9 mouse cellular contexts compared by ENCODE assay signal in genomic region chrX:166645713-166646112, GRCm38 (mm10).
A peak's percentile ranks its signal among the peaks of the same experiment; 100 is the strongest.
DNase-seq lines count a peak whose midpoint lies in the region; ATAC-seq and TF ChIP-seq lines count a peak whose summit lies in the region.
"Had no signal": no experiment of that assay in that cellular context is flagged by ENCODE, and none has a peak within 500 bp of the region (broad histone marks: within the 10 kb centered on the region; RNA-seq: fewer than 3 reads in every experiment).

No protein-coding gene starts in this region.

- ATAC-seq in intestine, embryonic 14.5 days (replicated peaks; ENCODE audit: low FRiP score, low TSS enrichment, low read depth), result no peak
- ATAC-seq in intestine, embryonic 15.5 days, result no peak
- ATAC-seq in CD4-positive, CD25-positive, alpha-beta regulatory T cell, adult 4 months, result peak; percentile 95
- no peak for ATAC-seq in intestine, postnatal 0 days

- no peaks in the 10 kb centered on the region for H3K9me3 ChIP-seq in intestine, embryonic 14.5 days (ENCODE audit: control insufficient read depth, low read length)
- H3K9me3 ChIP-seq in intestine, embryonic 15.5 days, result no peaks in the 10 kb centered on the region
- H3K9me3 ChIP-seq in intestine, postnatal 0 days (ENCODE audit: control insufficient read depth), result no peaks in the 10 kb centered on the region

- H3K9ac ChIP-seq in intestine, embryonic 14.5 days (ENCODE audit: low read length), result no peak overlapping the region
- H3K9ac ChIP-seq in intestine, embryonic 15.5 days, result no peak overlapping the region
- H3K9ac ChIP-seq in intestine, postnatal 0 days (ENCODE audit: low read depth, low read length), result no peak overlapping the region

- no peaks in the 10 kb centered on the region for H3K27me3 ChIP-seq in cerebellum, adult 2 months (ENCODE audit: control insufficient read depth, insufficient read depth, low read length)
- H3K27me3 ChIP-seq in intestine, embryonic 14.5 days (replicated peaks; ENCODE audit: control insufficient read depth, insufficient read depth, low read length), result no peaks in the 10 kb centered on the region
- H3K27me3 ChIP-seq in intestine, embryonic 15.5 days (replicated peaks), result no peaks in the 10 kb centered on the region
- no peaks in the 10 kb centered on the region for H3K27me3 ChIP-seq in intestine, postnatal 0 days (replicated peaks; ENCODE audit: control insufficient read depth, insufficient read depth, low read length)

- peak overlapping the region; percentile 18; the same call in 1 of the 2 replicates for H3K4me2 ChIP-seq in intestine, embryonic 14.5 days (ENCODE audit: low read length)
- H3K4me2 ChIP-seq in intestine, embryonic 15.5 days (replicated peaks), result no peak overlapping the region; the same call in 1 of the 2 replicates
- H3K4me2 ChIP-seq in intestine, postnatal 0 days (replicated peaks; ENCODE audit: low read depth), result 0 out of 2 replicates have a peak overlapping the region, but pooled peaks have one; percentile 13

- no peaks in the 10 kb centered on the region for H3K36me3 ChIP-seq in intestine, embryonic 14.5 days (ENCODE audit: control insufficient read depth, insufficient read depth, low read length)
- H3K36me3 ChIP-seq in intestine, embryonic 15.5 days, result no peaks in the 10 kb centered on the region
- H3K36me3 ChIP-seq in intestine, postnatal 0 days (ENCODE audit: control insufficient read depth, insufficient read depth), result no peaks in the 10 kb centered on the region

- TF ChIP-seq CTCF in cerebellum, adult 2 months (IDR thresholded peaks at IDR 0.05; ENCODE audit: borderline replicate concordance, insufficient read depth, low read depth, low read length), result no peak
- TF ChIP-seq CTCF in intestine, postnatal 0 days (IDR thresholded peaks at IDR 0.05; ENCODE audit: low read depth), result no peak

- no peak for TF ChIP-seq POLR2A in cerebellum, adult 2 months (IDR thresholded peaks at IDR 0.05; ENCODE audit: borderline replicate concordance, insufficient read depth, low read length)

- H3K4me1 ChIP-seq in cerebellum, adult 2 months (ENCODE audit: control insufficient read depth, insufficient read depth, low read length), result no peaks in the 10 kb centered on the region
- H3K4me1 ChIP-seq in intestine, embryonic 14.5 days (replicated peaks; ENCODE audit: control insufficient read depth, insufficient read depth, low read length), result no peaks in the 10 kb centered on the region
- H3K4me1 ChIP-seq in intestine, embryonic 15.5 days (replicated peaks), result no peaks in the 10 kb centered on the region
- H3K4me1 ChIP-seq in intestine, postnatal 0 days (replicated peaks; ENCODE audit: control insufficient read depth, insufficient read depth, low read length), result no peaks in the 10 kb centered on the region

- no peak overlapping the region for H3K27ac ChIP-seq in cerebellum, adult 2 months (ENCODE audit: insufficient read depth, low read length)
- no peak overlapping the region for H3K27ac ChIP-seq in intestine, embryonic 14.5 days (ENCODE audit: low read depth)
- H3K27ac ChIP-seq in intestine, embryonic 15.5 days, result no peak overlapping the region
- no peak overlapping the region for H3K27ac ChIP-seq in intestine, postnatal 0 days (ENCODE audit: low read depth, low read length)

- H3K4me3 ChIP-seq in cerebellum, adult 2 months (replicated peaks; ENCODE audit: insufficient read depth, low read depth, low read length), result peak overlapping the region; percentile 15
- H3K4me3 ChIP-seq in intestine, embryonic 14.5 days (ENCODE audit: low read depth, low read length), result peak overlapping the region; percentile 10; the same call in 1 of the 2 replicates
- no peak overlapping the region for H3K4me3 ChIP-seq in intestine, embryonic 15.5 days (replicated peaks)
- H3K4me3 ChIP-seq in intestine, postnatal 0 days (ENCODE audit: low read depth, low read length), result no peak overlapping the region

- WGBS in cerebellum, adult 2 months, result 55% methylated on average over 7 of the region's 7 CpGs
- 39% methylated on average over 7 of the region's 7 CpGs for WGBS in intestine, embryonic 14.5 days
- 54% methylated on average over 7 of the region's 7 CpGs for WGBS in intestine, embryonic 15.5 days
- 52% methylated on average over 7 of the region's 7 CpGs for WGBS in intestine, postnatal 0 days

- no peak for DNase-seq in cerebellum, adult 2 months
- DNase-seq in cerebellum, adult 8-10 months, result no peak
- no peak for DNase-seq in intestine, embryonic 14.5 days (ENCODE audit: low spot score)
- DNase-seq in layer of hippocampus, postnatal 25 days (ENCODE audit: extremely low spot score in 1 of 2, low spot score in 1 of 2), result no peak
- no peak for DNase-seq in ovary, postnatal 36 days (ENCODE audit: low spot score)
- DNase-seq: cerebellum, postnatal 14 days had no signal

Comparison
In these comparisons a context has a peak if more than half of its experiments do, and no peak if none do; other contexts are left out.
1. H3K4me3 ChIP-seq: peak in cerebellum, adult 2 months (single experiment) and intestine, embryonic 14.5 days (single experiment); none in intestine, embryonic 15.5 days (single experiment) and intestine, postnatal 0 days (single experiment).